Mouse (Mus musculus): ENCODE measurements around the gene Cacng2.

The Cacng2 gene

GRCm38 (mm10) chr15:77981181-77981680 lies 138.6 kb downstream of the Cacng2 start:
- CTCF ChIA-PET = interaction anchor here (0.6 to 4.1 kb wide), 41 partner anchors 10 to 1827 kb away, joined by 3 to 78 read pairs (median 6); partner anchors contain the start of genes Eif3d (in 2 of the 4), Cacng2 (in 1 of the 4) and Pvalb (in 1 of the 4)
- POLR2A ChIA-PET = interaction anchor here (0.6 to 6.0 kb wide), 8 partner anchors 10 to 1457 kb away, joined by 3 to 44 read pairs (median 6); partner anchors contain the start of gene Eif3d (in 4 of the 4)

- CTCF ChIA-PET = interaction anchor here in 1 of 4 experiments (0.8 kb wide), 1 partner anchor 260 kb away, joined by 3 read pairs; no protein-coding TSS in a partner anchor
- POLR2A ChIA-PET = interaction anchor here in 2 of 4 experiments (0.6 to 6.0 kb wide), 5 partner anchors 8 to 392 kb away, joined by 3 to 44 read pairs (median 5); partner anchors contain the start of gene Eif3d (in 1 of the 2)
Measured at GRCm38 (mm10) chr15:77979427-77979865, 140.4 kb downstream of the Cacng2 start.

GRCm38 (mm10) chr15:77977663-77978062 lies 142.2 kb downstream of the Cacng2 start:
- POLR2A ChIA-PET = interaction anchor here in 2 of 4 experiments (0.6 to 1.7 kb wide), 4 partner anchors 8 to 1602 kb away, joined by 4 to 6 read pairs (median 5); no protein-coding TSS in a partner anchor
- CTCF ChIA-PET = interaction anchor here in 2 of 4 experiments (0.6 to 1.4 kb wide), 6 partner anchors 79 to 604 kb away, joined by 3 to 8 read pairs (median 4); no protein-coding TSS in a partner anchor

- ChIA-PET CTCF (interaction anchor here in 2 of 4 experiments (0.6 kb wide), 2 partner anchors 9 to 186 kb away, joined by 5 to 8 read pairs; no protein-coding TSS in a partner anchor), POLR2A (interaction anchor here in 1 of 4 experiments (0.6 kb wide), 1 partner anchor 58 kb away, joined by 5 read pairs; no protein-coding TSS in a partner anchor)
Measured at GRCm38 (mm10) chr15:77974165-77974841, 145.5 kb downstream of the Cacng2 start.

GRCm38 (mm10) chr15:77970470-77971292 lies 149.1 kb downstream of the Cacng2 start, which contains the start of gene Eif3d:
Gene Eif3d (minus strand): TSS chr15:77970813.
- CTCF ChIA-PET = interaction anchor here (0.5 to 3.7 kb wide), 24 partner anchors 10 to 1168 kb away, joined by 3 to 20 read pairs (median 4); partner anchors contain the start of gene Ift27 (in 1 of the 4)
- POLR2A ChIA-PET = interaction anchor here (0.5 to 9.7 kb wide), 129 partner anchors 7 to 1720 kb away, joined by 3 to 213 read pairs (median 4); partner anchors contain the start of genes Foxred2 (in 4 of the 4), Ift27 (in 3 of the 4), Txn2 (in 3 of the 4) and Cacng2 (in 2 of the 4)

GRCm38 (mm10) chr15:77969940-77970469 lies 149.8 kb downstream of the Cacng2 start:
- POLR2A ChIA-PET = interaction anchor here (0.5 to 9.7 kb wide), 107 partner anchors 8 to 1720 kb away, joined by 3 to 213 read pairs (median 4); partner anchors contain the start of genes Foxred2 (in 4 of the 4), Ift27 (in 3 of the 4), Txn2 (in 3 of the 4) and Cacng2 (in 2 of the 4)
- CTCF ChIA-PET = interaction anchor here (0.6 to 3.7 kb wide), 23 partner anchors 11 to 989 kb away, joined by 3 to 20 read pairs (median 3); partner anchors contain the start of gene Ift27 (in 1 of the 4)

GRCm38 (mm10) chr15:77965117-77965528 lies 154.7 kb downstream of the Cacng2 start:
- ChIA-PET POLR2A (interaction anchor here in 3 of 4 experiments (0.9 to 9.7 kb wide), 11 partner anchors 8 to 274 kb away, joined by 3 to 213 read pairs (median 3); partner anchors contain the start of gene Foxred2 (in 2 of the 3)), CTCF (interaction anchor here in 3 of 4 experiments (0.7 to 1.5 kb wide), 6 partner anchors 9 to 235 kb away, joined by 3 to 4 read pairs (median 4); partner anchors contain the start of gene Foxred2 (in 1 of the 3))

- CTCF ChIA-PET = interaction anchor here in 1 of 4 experiments (0.6 kb wide), 1 partner anchor 501 kb away, joined by 3 read pairs; no protein-coding TSS in a partner anchor
- POLR2A ChIA-PET = interaction anchor here in 3 of 4 experiments (0.5 to 11.9 kb wide), 4 partner anchors 6 to 237 kb away, joined by 3 to 213 read pairs (median 4); partner anchors contain the start of gene Eif3d (in 2 of the 3)
Measured at GRCm38 (mm10) chr15:77962447-77962846, 157.4 kb downstream of the Cacng2 start.

- CTCF ChIA-PET = no interaction called here
- POLR2A ChIA-PET = interaction anchor here in 2 of 4 experiments (6.9 to 11.9 kb wide), 2 partner anchors 8 to 9 kb away, joined by 100 to 213 read pairs; partner anchors contain the start of gene Eif3d (in 2 of the 2)
Measured at GRCm38 (mm10) chr15:77960693-77961092, 159.1 kb downstream of the Cacng2 start.

GRCm38 (mm10) chr15:77958071-77958470 lies 161.8 kb downstream of the Cacng2 start:
- POLR2A ChIA-PET = interaction anchor here (0.7 to 11.9 kb wide), 22 partner anchors 10 to 990 kb away, joined by 3 to 213 read pairs (median 5); partner anchors contain the start of genes Eif3d (in 4 of the 4), Txn2 (in 2 of the 4) and Myh9 (in 1 of the 4)
- CTCF ChIA-PET = interaction anchor here in 2 of 4 experiments (0.6 to 2.3 kb wide), 4 partner anchors 8 to 624 kb away, joined by 3 to 11 read pairs (median 3); no protein-coding TSS in a partner anchor

- ChIA-PET POLR2A (interaction anchor here (0.7 to 11.9 kb wide), 31 partner anchors 8 to 990 kb away, joined by 3 to 213 read pairs (median 4); partner anchors contain the start of genes Eif3d (in 4 of the 4), Txn2 (in 2 of the 4), Ift27 (in 1 of the 4) and Myh9 (in 1 of the 4)), CTCF (interaction anchor here in 3 of 4 experiments (0.6 to 3.2 kb wide), 5 partner anchors 8 to 624 kb away, joined by 3 to 16 read pairs (median 3); no protein-coding TSS in a partner anchor)
Measured at GRCm38 (mm10) chr15:77957625-77958024, 162.2 kb downstream of the Cacng2 start.

GRCm38 (mm10) chr15:77956404-77956901 lies 163.4 kb downstream of the Cacng2 start, which contains the start of gene Foxred2:
Gene Foxred2 (minus strand): TSS chr15:77956722.
- CTCF ChIA-PET = interaction anchor here (0.5 to 3.2 kb wide), 12 partner anchors 8 to 803 kb away, joined by 3 to 16 read pairs (median 4); no protein-coding TSS in a partner anchor

GRCm38 (mm10) chr15:77955440-77956403 lies 164.1 kb downstream of the Cacng2 start:
- ChIA-PET CTCF (interaction anchor here in 3 of 4 experiments (0.5 to 3.2 kb wide), 7 partner anchors 9 to 284 kb away, joined by 3 to 16 read pairs (median 6); no protein-coding TSS in a partner anchor), POLR2A (interaction anchor here (0.6 to 11.9 kb wide), 27 partner anchors 8 to 628 kb away, joined by 3 to 213 read pairs (median 4); partner anchors contain the start of genes Eif3d (in 4 of the 4), Ift27 (in 2 of the 4) and Txn2 (in 1 of the 4))

More at GRCm38 (mm10) chr15:77956404-77956901, 163.4 kb downstream of the Cacng2 start, which contains the start of gene Foxred2:
- POLR2A ChIA-PET = interaction anchor here (0.6 to 11.9 kb wide), 33 partner anchors 9 to 627 kb away, joined by 3 to 213 read pairs (median 5); partner anchors contain the start of genes Eif3d (in 4 of the 4), Ift27 (in 2 of the 4), Txn2 (in 2 of the 4) and Myh9 (in 1 of the 4)

GRCm38 (mm10) chr15:77954362-77954761 lies 165.5 kb downstream of the Cacng2 start:
- CTCF ChIA-PET = interaction anchor here in 1 of 4 experiments (1.3 kb wide), 1 partner anchor 20 kb away, joined by 4 read pairs; no protein-coding TSS in a partner anchor
- POLR2A ChIA-PET = interaction anchor here in 3 of 4 experiments (0.6 to 11.9 kb wide), 5 partner anchors 11 to 217 kb away, joined by 3 to 213 read pairs (median 5); partner anchors contain the start of gene Eif3d (in 2 of the 3)
